Mouse (Mus musculus) adrenal gland, postnatal 10 days (tissue): ENCODE measurements around the gene Tmem131l. TPM values are rescaled to one million over a fixed set of nuclear protein-coding genes. Genes with fewer than 3 reads are reported as not detected.

Experiments used
- DNase-seq: peaks from one replicate; pipeline ENCODE4 v3.0.0; 2021; ENCODE audit warnings: mixed read lengths
- total RNA-seq, 2 experiments: library from RNA; stranded (reverse); gene quantifications; 2 replicates each; pipeline ENCODE4 v1.2.3; 2021

Gene Tmem131l
- total RNA-seq, 2 experiments from 2014 or later, result 44.9 to 61.7 TPM

GRCm38 (mm10) chr3:84048729-84049175 is 8.8 kb upstream of the Tmem131l start:
- peak; percentile 77 for DNase-seq

DNA sequence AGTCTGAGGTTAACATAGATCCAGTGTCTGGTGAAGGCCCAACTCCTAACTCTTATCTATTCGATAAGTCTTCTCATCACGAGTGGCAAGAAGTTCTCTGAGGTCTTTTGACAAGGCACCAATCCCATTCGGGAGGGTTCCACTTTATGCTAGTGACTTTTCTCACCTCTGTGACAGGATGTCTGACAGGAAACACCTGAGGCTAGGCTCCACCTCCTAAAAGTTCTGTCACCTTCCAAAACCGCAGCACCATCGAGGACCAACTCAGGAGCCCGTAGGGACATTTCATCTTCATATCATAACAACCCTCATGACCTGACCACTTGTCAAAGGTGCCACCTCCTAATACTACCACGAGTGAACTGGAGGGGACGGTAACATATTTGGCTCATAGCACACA is 6.2 kb upstream of the Tmem131l start:
- DNase-seq, result no peak

GRCm38 (mm10) chr3:84041739-84042138 is 1.8 kb upstream of the Tmem131l start:
- DNase-seq, result no peak

DNA sequence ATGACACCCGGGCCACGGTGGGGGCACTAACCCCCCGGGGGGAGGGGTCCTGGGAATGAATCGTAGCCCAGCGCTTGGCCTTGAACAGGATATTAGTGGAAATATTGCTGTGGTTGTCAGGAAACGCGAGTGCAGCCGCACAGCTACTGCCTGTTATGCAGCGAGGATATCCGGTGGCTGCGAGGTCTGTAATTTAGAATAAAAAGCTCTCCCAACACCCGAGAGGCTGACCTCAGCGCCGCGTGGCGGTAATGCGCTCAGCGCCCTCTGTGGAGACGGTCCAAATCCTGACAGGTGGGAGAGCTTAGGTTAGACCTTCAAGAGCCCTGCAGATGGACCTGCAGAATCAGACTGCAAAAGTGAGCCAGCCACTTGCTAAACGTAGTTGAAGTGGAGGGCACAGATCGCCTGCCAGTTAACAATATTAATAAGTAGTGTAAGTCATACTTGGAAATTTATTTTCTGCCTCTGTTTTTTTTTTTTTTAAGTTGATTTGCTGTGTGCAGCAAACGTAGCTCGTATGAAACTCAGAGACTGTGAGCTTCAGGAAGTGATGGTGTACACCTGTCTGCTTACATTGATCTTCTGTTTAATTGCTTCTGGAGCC is 604 bp upstream of the Tmem131l start:
- DNase-seq, result peak; percentile 74

DNA sequence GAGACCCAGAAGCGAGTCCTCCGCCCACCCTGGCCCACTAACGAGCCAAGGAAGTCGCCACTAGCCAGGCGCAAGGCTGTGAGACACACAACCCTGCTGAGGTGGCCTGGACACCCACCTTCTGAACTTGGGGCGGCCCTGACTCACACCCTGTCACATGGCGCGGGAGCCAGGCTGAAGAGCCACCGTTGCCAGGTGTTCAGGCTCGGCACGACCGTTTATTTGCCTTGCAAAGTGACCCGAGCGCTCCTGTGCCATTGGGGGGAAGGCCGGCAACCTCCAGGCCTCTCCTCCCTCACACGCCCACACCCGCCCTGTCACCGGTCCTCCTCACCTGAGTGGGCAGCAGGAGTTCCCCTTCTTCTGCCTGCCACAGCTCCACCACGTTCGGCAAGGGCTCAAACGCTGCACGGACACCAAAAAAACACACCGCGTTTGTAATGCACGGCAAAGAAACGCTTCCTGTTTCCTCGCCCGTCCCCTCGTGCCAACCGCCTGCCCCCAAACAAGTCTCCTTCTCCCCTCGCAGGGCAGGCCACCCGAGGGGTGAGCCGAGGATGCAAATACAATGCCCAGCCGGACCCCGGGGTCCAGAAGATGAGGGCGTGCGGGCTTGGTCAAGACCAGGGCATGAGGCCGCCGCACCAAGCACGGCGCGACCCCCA is 862 bp downstream of the Tmem131l start:
- peak; percentile 68 for DNase-seq

GRCm38 (mm10) chr3:84038126-84038525 is 1.8 kb downstream of the Tmem131l start:
- DNase-seq, result no peak

DNA sequence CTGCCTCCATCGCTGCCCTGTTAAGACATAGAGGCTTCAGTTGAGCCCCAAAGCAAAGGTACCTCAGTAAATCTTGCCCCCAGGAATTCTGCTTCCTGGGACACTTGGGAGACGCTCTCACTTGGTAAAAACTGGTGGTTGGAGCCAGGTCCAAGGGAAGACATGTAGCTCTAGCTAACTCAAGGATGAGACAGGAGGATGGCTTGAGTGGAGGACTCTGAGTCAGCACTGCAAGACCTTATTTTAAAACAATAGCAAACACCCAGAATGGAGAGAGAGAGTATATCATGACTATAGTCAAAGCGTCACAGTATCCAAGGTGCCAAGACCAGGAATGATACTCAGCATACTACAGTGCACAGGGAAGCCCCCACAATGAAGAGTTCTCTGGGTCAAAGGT is 2.4 kb downstream of the Tmem131l start:
- no peak for DNase-seq

GRCm38 (mm10) chr3:84036866-84037265 is 3.1 kb downstream of the Tmem131l start:
- DNase-seq, result no peak

GRCm38 (mm10) chr3:84035728-84036364 is 4.1 kb downstream of the Tmem131l start:
- no peak for DNase-seq

DNA sequence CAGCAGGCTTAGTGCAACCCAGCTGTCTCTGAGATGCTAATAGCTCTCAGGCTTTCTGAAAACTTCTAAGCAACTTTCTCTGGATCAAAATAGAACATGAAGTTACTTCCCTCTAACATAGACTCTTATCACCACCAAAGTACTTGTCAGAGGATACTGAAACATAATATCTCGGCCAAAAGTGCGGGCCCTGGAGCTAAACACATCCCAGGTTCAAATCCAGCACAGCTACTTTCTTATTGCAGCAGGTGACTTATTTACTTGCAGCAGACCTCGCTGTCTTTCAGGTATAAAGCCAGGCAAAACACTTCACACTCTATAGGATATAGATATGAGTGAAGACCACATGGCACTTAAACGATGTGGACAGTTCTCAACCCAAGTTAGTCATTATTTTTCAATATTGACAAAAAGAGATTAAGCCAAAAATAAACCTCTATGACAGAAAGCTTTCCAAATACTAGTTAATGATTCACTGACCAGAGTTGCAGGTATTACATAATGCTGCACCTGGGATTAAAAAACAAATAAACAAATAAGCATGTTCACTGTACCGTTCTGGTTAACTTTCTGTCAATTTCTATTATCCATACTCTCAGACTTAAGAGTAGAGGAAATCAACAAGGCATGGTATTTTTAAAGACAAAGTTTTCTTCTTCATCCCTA is 5.7 kb downstream of the Tmem131l start:
- no peak for DNase-seq

GRCm38 (mm10) chr3:84032933-84033730 is 6.8 kb downstream of the Tmem131l start:
- no peak for DNase-seq

DNA sequence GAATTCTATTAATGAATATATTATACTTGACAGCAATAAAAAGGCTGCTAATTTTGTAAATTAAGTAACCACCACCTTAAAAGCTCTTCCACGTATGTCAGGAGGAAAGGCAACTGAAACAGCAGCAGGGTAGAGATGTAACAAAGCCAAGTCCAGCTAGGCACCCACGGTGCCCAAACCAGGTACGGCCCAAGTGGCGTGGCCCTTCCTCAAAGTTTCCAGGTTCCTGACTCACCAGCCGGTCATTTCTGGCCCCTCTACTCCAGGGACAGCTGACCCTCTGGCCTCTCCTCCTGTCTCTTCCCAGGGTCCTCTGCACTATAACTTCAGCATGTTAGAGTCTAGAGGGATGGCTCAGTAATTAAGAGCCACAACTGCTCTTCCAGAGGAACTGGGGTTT is 7.6 kb downstream of the Tmem131l start:
- no peak for DNase-seq

GRCm38 (mm10) chr3:84031216-84031615 is 8.8 kb downstream of the Tmem131l start:
- DNase-seq, result no peak

DNA sequence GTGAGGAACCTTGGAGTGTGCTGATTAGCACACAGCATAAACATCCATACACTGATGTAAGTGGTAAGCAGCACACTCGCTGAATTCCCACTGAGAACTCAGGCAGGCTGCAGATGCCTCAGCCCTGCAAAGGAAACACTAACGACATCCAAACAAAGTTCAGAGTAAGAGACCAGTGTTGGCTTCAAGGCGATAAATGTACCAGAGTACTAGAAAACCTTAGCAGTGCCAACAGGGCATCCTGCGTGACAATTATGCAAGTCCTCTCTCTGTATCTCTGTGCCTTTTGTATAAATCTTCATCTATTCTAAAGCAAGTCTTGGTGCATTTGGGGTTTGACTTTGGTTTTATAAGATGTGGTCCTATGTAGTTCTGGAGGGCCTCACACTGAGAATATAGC is 11.0 kb downstream of the Tmem131l start:
- DNase-seq, result no peak

DNA sequence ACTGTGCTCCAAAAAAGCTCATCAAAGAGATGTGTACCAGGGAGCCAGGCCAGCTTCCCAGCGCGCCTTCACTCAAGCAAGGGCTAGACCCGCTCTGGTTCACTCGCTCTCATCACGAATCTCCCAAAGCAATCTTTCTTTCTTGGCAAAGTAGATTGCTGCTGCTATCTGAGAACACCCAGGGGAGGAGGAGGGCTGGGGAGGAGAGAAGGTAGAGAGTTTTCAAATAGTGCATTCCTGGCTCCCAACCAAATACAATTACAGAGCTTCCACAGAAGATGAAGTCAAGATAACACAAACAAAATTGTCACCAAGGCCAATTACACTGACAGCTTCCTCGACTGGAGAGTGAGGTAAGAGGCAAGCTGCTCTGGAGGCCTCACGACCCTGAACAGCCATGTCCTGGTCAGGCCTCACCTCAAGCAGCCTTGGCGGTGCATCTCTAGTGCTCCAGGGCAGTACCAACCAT is 12.2 kb downstream of the Tmem131l start:
- no peak for DNase-seq

- DNase-seq, result no peak
These were observed 15.4 kb downstream of the Tmem131l start for GRCm38 (mm10) chr3:84024512-84025072.

GRCm38 (mm10) chr3:84022723-84023122 is 17.3 kb downstream of the Tmem131l start:
- no peak for DNase-seq

DNA sequence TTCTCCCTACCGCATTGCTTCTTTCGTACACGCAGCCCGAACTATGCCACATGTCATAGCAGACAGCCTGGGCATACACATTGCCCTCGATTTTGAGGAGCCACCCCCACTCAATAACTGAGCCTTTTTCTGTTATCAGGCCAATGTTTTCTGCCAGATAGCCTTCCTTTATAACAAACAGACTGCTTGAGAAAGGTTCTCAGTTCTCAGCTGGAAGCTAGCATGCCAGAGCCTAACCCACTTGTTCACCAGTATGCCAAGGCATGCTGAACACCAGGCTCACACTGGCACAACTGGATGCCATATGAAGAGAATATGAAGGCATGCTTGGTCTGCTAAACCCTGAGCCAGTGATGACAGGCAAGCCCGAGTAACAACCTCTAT is 17.8 kb downstream of the Tmem131l start:
- no peak for DNase-seq

DNA sequence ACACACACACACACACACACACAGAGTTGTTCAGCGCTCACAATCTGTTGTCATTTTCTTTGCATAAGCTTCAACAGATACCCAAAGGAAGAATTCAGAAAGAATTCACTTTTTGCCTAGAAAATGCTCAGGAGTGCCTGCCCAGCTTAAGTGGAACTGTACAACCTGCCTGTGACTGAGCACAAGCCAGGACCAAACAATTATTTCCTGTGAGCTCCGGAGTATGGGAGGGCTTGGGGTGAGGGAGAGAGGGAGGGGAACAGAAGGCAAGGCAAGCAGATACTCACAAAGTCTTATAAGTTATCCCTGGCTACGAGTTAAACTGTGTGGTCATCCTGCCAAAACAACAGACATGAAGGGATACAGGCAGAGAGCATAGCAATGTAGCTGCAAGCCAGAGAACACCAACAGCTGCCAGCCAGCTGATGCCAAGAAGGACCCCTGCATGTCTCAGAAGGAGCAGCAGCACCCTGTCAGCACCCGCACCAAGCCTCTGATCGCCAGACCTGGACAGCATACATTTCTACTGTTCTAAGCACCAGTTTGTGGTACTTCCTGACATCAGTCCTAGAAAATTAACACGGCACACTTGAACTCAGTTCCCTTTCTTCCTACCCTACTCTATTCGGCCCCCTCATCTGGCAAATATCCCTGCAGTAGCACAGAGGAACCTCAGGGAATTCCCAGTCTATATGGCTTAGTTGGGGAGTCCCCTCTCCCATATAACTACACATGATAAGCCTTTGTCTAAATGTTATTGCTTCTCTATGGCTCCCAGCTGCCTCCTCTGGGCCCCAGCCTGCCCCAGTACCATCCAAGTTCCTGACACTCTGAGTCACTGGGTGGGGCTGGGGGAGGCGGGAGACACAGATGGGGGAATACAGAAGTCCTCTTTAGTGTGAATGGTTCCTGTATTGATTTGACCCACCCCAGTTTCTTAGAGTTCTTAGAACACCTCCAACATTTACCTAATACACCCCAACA is 18.5 kb downstream of the Tmem131l start:
- DNase-seq, result no peak

GRCm38 (mm10) chr3:84020528-84020927 is 19.4 kb downstream of the Tmem131l start:
- no peak for DNase-seq
